Mouse (Mus musculus): Measurements from ENCODE around the gene Sohlh2.

GRCm38 (mm10) chr3:55207665-55208064, 25.8 kb downstream of the Sohlh2 start:
- TF ChIP-seq CTCF (IDR thresholded peaks at IDR 0.05; ENCODE audit: borderline replicate concordance, insufficient read depth, low read length) (no peak), POLR2A (IDR thresholded peaks at IDR 0.05; ENCODE audit: low read depth, low read length) (no peak)

Data from embryonic fibroblast, embryonic 13.5 days (primary cell).